Mouse (Mus musculus): ENCODE data around the gene Abcc8. TPM values are rescaled to one million over a fixed set of nuclear protein-coding genes. Genes with fewer than 3 reads are reported as not detected.

Abcc8 gene
- polyA plus RNA-seq, 2 experiments: 0.13 TPM

- no peak overlapping the region for H3K4me3 ChIP-seq (ENCODE audit: insufficient read depth in 1 of 2, low read depth in 2 of 2, low read length in 2 of 2)
- H3K36me3 ChIP-seq (replicated peaks; ENCODE audit: control insufficient read depth, insufficient read depth, low read depth): peaks cover 3% of the 10 kb centered on the region
- no peaks in the 10 kb centered on the region for H3K4me1 ChIP-seq (replicated peaks; ENCODE audit: control insufficient read depth in 2 of 2, insufficient read depth in 2 of 2, low read length in 1 of 2)
- DNase-seq (ENCODE audit: low read depth in 3 of 3, low spot score in 3 of 3) (no peak), ATAC-seq (ENCODE audit: insufficient read depth) (no peak)
- WGBS (ENCODE audit: insufficient replicate concordance): 36% methylated on average over 6 of the region's 6 CpGs
- no peak overlapping the region for H3K4me2 ChIP-seq (ENCODE audit: low read depth)
- no peak for TF ChIP-seq CTCF (IDR thresholded peaks at IDR 0.05; ENCODE audit: low read depth)
- TF ChIP-seq EP300 (IDR thresholded peaks at IDR 0.05; ENCODE audit: low read depth): no peak
- no peak overlapping the region for H3K9ac ChIP-seq (replicated peaks)
- no peaks in the 10 kb centered on the region for H3K9me3 ChIP-seq (ENCODE audit: control insufficient read depth, low read length)
- no peaks in the 10 kb centered on the region for H3K27me3 ChIP-seq (ENCODE audit: control insufficient read depth, insufficient read depth, low read length)
- H3K27ac ChIP-seq: no peak overlapping the region
Observed at GRCm38 (mm10) chr7:46088241-46088640, 91.6 kb downstream of the Abcc8 start.

GRCm38 (mm10) chr7:46086378-46086777 lies 93.5 kb downstream of the Abcc8 start:
- Histone ChIP-seq H3K27ac (no peak overlapping the region), H3K27me3 (ENCODE audit: control insufficient read depth, insufficient read depth, low read length) (no peaks in the 10 kb centered on the region), H3K4me1 (replicated peaks; ENCODE audit: control insufficient read depth in 2 of 2, insufficient read depth in 2 of 2, low read length in 1 of 2) (no peaks in the 10 kb centered on the region), H3K4me3 (ENCODE audit: insufficient read depth in 1 of 2, low read depth in 2 of 2, low read length in 2 of 2) (no peak overlapping the region), H3K9me3 (ENCODE audit: control insufficient read depth, low read length) (no peaks in the 10 kb centered on the region), H3K36me3 (replicated peaks; ENCODE audit: control insufficient read depth, insufficient read depth, low read depth) (peaks cover 8% of the 10 kb centered on the region), H3K4me2 (ENCODE audit: low read depth) (no peak overlapping the region), H3K9ac (replicated peaks) (no peak overlapping the region)
- no peak for TF ChIP-seq CTCF (IDR thresholded peaks at IDR 0.05; ENCODE audit: low read depth)
- no peak for TF ChIP-seq EP300 (IDR thresholded peaks at IDR 0.05; ENCODE audit: low read depth)
- ATAC-seq (ENCODE audit: insufficient read depth) (no peak), DNase-seq (ENCODE audit: low read depth in 3 of 3, low spot score in 3 of 3) (no peak)
- WGBS (ENCODE audit: insufficient replicate concordance): 65% methylated on average over 6 of the region's 6 CpGs

- ATAC-seq (ENCODE audit: insufficient read depth): peak; percentile 33; the same call in 1 of the 2 replicates
- H3K4me2 ChIP-seq (ENCODE audit: low read depth): no peak overlapping the region
- no peaks in the 10 kb centered on the region for H3K4me1 ChIP-seq (replicated peaks; ENCODE audit: control insufficient read depth in 2 of 2, insufficient read depth in 2 of 2, low read length in 1 of 2)
- H3K27me3 ChIP-seq (ENCODE audit: control insufficient read depth, insufficient read depth, low read length): no peaks in the 10 kb centered on the region
- no peak overlapping the region for H3K27ac ChIP-seq
- peaks cover 12% of the 10 kb centered on the region for H3K36me3 ChIP-seq (replicated peaks; ENCODE audit: control insufficient read depth, insufficient read depth, low read depth)
- TF ChIP-seq EP300 (IDR thresholded peaks at IDR 0.05; ENCODE audit: low read depth) (no peak), CTCF (IDR thresholded peaks at IDR 0.05; ENCODE audit: low read depth) (no peak)
- no peaks in the 10 kb centered on the region for H3K9me3 ChIP-seq (ENCODE audit: control insufficient read depth, low read length)
- H3K4me3 ChIP-seq (ENCODE audit: insufficient read depth in 1 of 2, low read depth in 2 of 2, low read length in 2 of 2): no peak overlapping the region
- H3K9ac ChIP-seq (replicated peaks): no peak overlapping the region
- DNase-seq (ENCODE audit: low read depth in 3 of 3, low spot score in 3 of 3): no peak
- WGBS (ENCODE audit: insufficient replicate concordance): 62% methylated on average over 16 of the region's 16 CpGs
Observed at GRCm38 (mm10) chr7:46084839-46085513, 94.9 kb downstream of the Abcc8 start.

GRCm38 (mm10) chr7:46084024-46084423 lies 95.8 kb downstream of the Abcc8 start:
- H3K4me3 ChIP-seq (ENCODE audit: insufficient read depth in 1 of 2, low read depth in 2 of 2, low read length in 2 of 2): no peak overlapping the region
- ATAC-seq (ENCODE audit: insufficient read depth) (no peak), DNase-seq (ENCODE audit: low read depth in 3 of 3, low spot score in 3 of 3) (no peak)
- no peaks in the 10 kb centered on the region for H3K27me3 ChIP-seq (ENCODE audit: control insufficient read depth, insufficient read depth, low read length)
- no peaks in the 10 kb centered on the region for H3K9me3 ChIP-seq (ENCODE audit: control insufficient read depth, low read length)
- no peak overlapping the region for H3K27ac ChIP-seq
- peaks cover 16% of the 10 kb centered on the region for H3K36me3 ChIP-seq (replicated peaks; ENCODE audit: control insufficient read depth, insufficient read depth, low read depth)
- TF ChIP-seq EP300 (IDR thresholded peaks at IDR 0.05; ENCODE audit: low read depth): no peak
- TF ChIP-seq CTCF (IDR thresholded peaks at IDR 0.05; ENCODE audit: low read depth): no peak
- 68% methylated on average over 10 of the region's 10 CpGs for WGBS (ENCODE audit: insufficient replicate concordance)
- H3K9ac ChIP-seq (replicated peaks): no peak overlapping the region
- H3K4me2 ChIP-seq (ENCODE audit: low read depth): no peak overlapping the region
- H3K4me1 ChIP-seq (replicated peaks; ENCODE audit: control insufficient read depth in 2 of 2, insufficient read depth in 2 of 2, low read length in 1 of 2): no peaks in the 10 kb centered on the region

- Histone ChIP-seq H3K9me3 (ENCODE audit: control insufficient read depth, low read length) (no peaks in the 10 kb centered on the region), H3K27me3 (ENCODE audit: control insufficient read depth, insufficient read depth, low read length) (no peaks in the 10 kb centered on the region), H3K4me2 (ENCODE audit: low read depth) (no peak overlapping the region), H3K9ac (replicated peaks) (no peak overlapping the region), H3K4me1 (replicated peaks; ENCODE audit: control insufficient read depth in 2 of 2, insufficient read depth in 2 of 2, low read length in 1 of 2) (no peaks in the 10 kb centered on the region), H3K4me3 (ENCODE audit: insufficient read depth in 1 of 2, low read depth in 2 of 2, low read length in 2 of 2) (no peak overlapping the region), H3K27ac (no peak overlapping the region), H3K36me3 (replicated peaks; ENCODE audit: control insufficient read depth, insufficient read depth, low read depth) (peaks cover 29% of the 10 kb centered on the region)
- no peak for DNase-seq (ENCODE audit: low read depth in 3 of 3, low spot score in 3 of 3)
- TF ChIP-seq EP300 (IDR thresholded peaks at IDR 0.05; ENCODE audit: low read depth): no peak
- no peak for ATAC-seq (ENCODE audit: insufficient read depth)
- 81% methylated on average over 12 of the region's 12 CpGs for WGBS (ENCODE audit: insufficient replicate concordance)
Observed at GRCm38 (mm10) chr7:46077675-46078074, 102.2 kb downstream of the Abcc8 start.
